Mouse (Mus musculus) c-Kit-positive CD71-positive TER-119-positive erythroid progenitor cells, embryonic 14.5 days (primary cell): ENCODE measurements around the gene Slc6a20a.
A peak's percentile ranks its signal among the peaks of the same experiment; 100 is the strongest.
"Not testable (repeated sequence)": the region's sequence is repeated elsewhere in the genome, so short reads cannot be mapped to it uniquely, and the experiment has no call there.

Experiments used
- DNase-seq: peaks from one replicate; pipeline ENCODE4 v3.0.0-alpha.2; 2013; ENCODE audit warnings: low spot score

The Slc6a20a gene

DNA sequence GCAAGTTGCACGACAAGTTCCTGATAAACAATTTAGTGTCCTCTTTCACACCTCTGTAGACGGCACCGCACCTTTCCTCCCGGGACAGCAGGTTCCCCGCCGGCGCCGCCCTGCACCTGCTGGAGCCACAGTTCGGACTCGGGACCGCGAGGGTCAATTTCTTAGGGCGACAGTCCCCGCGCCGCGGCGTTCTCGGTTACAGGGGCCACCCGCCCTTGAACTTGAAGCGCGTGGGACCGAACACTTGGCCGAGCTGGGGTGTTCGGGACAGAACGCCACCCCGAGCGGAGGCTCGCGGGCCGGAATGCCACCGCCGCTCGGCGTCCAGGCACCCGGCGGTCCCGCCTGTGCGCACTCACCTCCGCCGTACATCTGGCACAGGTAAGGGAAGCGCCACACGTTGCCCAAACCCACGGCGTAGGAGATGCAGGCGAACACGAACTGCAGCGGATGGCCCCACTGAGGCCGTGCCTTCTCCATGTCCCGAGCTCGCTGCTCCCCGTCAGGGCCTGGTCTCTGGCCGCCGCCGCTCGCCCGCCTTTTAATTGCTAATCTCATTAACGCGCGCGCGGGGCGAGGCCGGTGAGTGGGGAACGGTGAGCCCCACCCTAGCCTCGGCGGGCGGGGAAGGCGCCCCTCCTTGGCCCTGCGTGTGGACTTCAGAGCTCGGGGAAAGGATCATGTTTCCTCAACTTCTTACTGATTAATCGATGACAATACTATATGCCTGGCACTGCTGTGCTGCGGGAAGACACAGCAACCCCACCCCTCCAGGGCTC, at the start of gene Slc6a20a, which contains the start of gene Ccr9:
Slc6a20a (minus strand) TSS at position 559 of the 779 bp plus-strand sequence.
Ccr9 (plus strand) TSS at position 113 of the 779 bp plus-strand sequence.
- DNase-seq, result peak; percentile 65

- DNase-seq, result no peak
These were observed 44.2 kb upstream of the Slc6a20a start for GRCm38 (mm10) chr9:123722737-123723493.

GRCm38 (mm10) chr9:123717186-123718008, 38.7 kb upstream of the Slc6a20a start, which contains the start of gene Lztfl1:
Gene Lztfl1 (minus strand): TSS chr9:123717697.
- peak; percentile 98 for DNase-seq

GRCm38 (mm10) chr9:123716301-123716700, 37.6 kb upstream of the Slc6a20a start:
- DNase-seq, result no peak

- DNase-seq, result no peak
These were observed 34.4 kb upstream of the Slc6a20a start for GRCm38 (mm10) chr9:123713111-123713510.

DNA sequence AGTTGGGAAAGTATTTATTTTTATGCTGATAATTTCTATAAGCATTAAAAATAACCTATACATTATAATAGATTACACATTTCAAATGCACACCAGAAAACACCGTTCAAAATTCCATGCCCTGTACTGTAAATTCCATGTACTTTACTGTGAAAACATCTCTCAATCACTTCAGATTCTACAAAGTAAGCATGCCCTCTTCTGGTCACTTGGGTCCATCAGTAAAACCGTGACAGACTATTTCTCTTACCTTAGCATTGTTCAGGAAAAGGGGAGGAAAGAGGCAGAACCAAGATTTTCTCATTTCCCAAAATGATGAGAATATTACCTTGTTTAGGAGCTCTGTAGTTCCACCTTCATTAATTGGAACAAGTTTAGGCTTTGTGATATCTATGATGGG, 30.5 kb upstream of the Slc6a20a start:
- no peak for DNase-seq

DNA sequence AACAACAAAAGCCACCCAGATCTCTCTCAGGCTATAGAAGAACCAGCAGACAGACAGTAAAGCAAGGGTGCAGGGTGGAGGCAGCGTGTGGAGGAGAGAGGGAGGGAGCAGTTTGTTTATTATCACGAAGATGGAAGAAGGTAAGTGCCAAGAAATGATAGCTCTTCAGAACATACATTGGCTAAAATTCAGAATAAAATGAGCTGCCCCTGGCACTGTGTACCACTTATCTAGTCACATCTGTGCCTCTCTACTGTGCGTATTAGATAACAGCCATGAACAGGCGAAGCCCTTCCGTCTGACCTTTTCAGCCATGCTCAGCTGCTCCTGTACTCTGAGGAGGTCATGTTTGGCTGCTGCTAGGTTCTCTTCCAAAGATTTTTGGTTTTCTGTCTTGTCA, 23.1 kb upstream of the Slc6a20a start:
- DNase-seq, result peak; percentile 78

DNA sequence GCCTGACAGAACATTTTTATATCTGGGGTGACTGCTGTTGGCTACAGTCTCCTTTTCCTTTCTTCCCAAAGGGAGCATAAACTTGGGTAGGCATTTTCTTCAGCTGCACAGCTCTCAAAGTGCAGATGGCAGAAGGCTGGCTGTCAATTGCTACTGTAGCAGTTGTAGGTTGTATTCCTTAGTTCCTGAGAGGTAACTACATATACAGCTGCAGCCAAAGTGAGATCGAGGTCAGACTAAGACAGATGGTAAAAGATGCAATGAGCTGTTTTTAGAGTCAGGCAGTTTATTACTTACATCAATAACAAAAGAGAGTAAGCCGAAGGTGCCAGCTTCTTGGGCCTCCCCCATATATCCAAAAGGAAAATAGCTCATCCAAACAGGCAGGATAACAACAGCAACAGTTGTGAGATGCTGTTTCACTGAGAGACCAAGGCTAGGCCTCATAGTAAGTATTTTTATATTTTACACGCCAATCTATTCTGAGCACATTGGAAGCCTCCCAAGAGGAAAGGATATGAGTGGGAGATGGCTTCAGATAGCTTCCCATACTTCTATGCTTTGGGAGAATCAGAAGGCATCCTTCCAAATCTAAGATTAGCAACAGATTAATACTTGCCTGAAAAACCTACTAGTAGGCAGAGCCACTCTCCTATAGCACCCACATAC, 17.1 kb upstream of the Slc6a20a start:
- no peak for DNase-seq

DNA sequence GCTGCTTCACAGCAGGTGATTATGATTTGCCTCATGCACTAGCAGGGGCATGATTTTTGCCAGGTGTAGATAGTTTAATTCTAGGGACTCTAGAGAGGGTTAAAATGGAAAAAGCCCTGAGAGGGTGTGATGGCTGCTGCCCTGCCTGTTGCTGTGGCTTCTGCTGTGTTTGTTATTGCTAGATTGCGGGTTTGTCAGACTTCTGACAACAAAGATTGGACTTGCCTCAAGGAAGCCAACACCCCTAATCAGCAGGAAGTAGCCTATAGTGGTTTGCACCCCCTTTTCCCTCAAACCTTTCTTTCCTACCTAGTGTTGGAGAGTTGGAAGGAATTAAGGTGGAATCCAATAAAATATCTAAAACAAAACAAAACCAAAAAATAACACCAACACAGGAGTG, 9.5 kb upstream of the Slc6a20a start:
- DNase-seq, result no peak

GRCm38 (mm10) chr9:123686206-123686605, 7.5 kb upstream of the Slc6a20a start:
- DNase-seq, result no peak

DNA sequence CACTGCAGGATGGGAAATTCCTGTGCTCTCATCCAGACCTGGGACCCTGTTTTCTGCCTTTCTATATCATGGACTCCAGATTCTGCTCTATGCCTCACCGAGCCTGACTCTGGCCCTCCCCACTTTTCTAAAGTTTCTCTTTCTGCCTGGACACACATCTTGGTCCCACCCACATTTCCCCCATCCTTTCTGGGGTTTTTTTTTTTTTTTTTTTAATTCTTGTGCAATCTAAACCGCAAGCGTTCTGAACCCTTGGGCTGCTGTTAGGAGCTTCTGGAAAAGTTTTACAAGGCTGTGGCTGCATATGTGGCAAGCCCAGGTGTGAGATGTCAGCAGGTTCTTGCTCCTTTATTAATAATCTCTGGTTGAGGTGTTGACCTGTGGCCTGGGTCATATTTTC, 5.0 kb upstream of the Slc6a20a start:
- DNase-seq, result no peak

- no peak for DNase-seq
These were observed 513 bp upstream of the Slc6a20a start for GRCm38 (mm10) chr9:123679198-123679597.

- DNase-seq, result peak; percentile 51
These were observed 13.0 kb downstream of the Slc6a20a start for GRCm38 (mm10) chr9:123665645-123666044.

DNA sequence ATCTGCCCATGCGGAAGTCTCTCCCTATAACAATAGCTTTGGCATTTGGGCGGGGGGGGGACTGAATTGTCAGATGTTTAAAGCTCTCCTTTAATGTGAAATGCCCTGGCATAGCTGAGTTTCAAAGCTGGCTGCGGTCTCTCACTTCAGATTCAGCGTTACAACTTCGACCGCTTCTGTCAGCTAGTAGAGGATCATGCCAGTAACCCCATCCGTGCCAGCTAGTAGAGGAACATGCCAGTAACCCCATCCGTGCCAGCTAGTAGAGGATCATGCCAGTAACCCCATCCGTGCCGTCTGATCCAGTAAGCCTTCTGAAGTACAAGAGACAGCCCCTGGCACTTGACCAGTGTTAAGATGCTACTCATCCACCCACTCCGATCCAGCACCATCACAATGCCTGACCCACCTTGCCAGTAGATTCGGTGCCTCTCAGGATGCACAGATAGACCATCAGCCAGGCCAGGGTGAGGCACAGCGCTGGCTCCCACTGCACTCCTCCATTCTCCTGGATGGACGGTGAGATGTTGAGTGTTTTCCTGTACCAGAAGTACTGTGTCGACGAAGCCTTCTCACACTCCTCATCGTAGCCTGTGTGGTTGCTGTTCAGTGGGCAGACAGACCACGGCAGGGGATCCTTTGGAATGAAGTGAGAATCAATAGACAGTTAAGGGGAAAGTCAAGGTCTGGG, 18.6 kb downstream of the Slc6a20a start:
- DNase-seq, result not testable (repeated sequence)

DNA sequence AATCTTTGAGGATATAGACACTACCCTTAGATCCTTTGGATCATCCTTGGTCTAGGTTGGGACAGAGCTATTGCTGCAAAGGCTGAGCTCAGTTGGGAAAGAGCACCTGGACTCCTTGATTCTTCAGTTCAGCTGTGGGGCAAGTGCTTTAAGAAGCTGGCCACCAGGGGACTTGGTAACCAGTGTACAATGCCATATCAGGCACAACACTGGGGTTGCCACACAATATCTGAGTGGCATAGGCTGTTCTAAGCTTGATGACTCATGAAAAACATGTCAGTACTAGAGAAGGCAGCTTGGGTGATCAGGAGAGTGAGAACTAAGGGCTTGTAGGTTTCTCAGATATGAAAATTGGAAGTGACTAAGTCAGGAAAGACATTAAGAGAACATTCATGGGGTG, 19.7 kb downstream of the Slc6a20a start:
- no peak for DNase-seq

- DNase-seq, result no peak
These were observed 21.2 kb downstream of the Slc6a20a start for GRCm38 (mm10) chr9:123657457-123657856.

GRCm38 (mm10) chr9:123651369-123651768, 27.3 kb downstream of the Slc6a20a start:
- DNase-seq, result no peak

DNA sequence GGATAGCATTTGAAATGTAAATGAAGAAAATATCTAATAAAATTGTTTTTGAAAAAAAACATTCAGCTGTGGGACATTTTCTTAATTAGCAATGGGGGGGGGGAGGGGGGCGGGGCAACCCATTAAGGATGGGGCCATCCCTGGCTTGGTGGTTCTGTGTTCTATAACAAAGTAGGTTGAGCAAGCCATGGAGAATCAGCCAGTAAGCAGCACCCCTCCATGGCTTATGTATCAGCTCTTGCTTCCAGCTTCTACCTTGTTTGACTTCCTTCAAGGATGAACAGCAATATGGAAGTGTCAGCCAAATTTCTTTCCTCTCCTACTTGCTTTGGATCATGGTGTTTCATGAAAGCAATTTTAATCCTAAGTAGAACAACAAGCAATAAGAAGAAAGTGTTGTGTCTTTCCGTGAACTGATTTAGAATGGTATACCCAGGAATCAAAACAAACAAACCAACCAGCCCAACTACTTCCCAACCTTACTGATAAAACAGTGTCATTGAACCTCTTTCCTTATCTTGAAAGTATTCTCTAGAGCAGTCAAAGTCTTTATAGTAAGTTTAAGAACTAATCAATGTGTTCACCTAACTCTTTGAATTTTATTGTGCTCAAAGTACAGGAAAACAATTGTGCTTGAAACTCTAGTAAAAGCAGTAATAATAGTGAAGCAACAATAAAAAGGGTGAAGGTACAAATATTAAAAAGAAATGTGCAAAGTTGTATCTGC, 28.7 kb downstream of the Slc6a20a start:
- no peak for DNase-seq

DNA sequence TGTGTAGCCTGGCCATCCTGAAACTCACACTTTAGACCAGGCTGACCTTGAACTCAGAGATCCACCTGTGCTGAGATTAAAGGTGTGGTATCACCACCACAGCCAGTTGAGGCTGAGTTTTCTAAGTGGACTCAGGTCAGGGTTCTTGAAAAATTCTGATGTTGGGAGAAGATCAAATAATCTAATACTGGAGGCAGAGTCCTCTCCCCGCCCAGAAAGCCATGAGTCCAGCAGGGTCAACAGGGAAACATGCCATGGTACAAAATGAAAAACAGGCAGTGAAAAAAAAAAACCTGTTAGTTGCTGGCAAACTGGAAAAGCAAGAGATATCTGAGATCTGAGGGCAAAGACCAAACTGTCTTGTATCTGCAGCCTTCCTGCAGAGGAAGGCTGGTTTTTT, 38.6 kb downstream of the Slc6a20a start:
- DNase-seq, result no peak

GRCm38 (mm10) chr9:123638668-123639089, 40.0 kb downstream of the Slc6a20a start:
- DNase-seq, result peak; percentile 11
